Mouse (Mus musculus) stomach, embryonic 15.5 days (tissue): ENCODE results near the gene Klf9. TPM values are rescaled to one million over a fixed set of nuclear protein-coding genes. Genes with fewer than 3 reads are reported as not detected.

ENCODE experiments used
- ATAC-seq: fragments of 200-750 bp; cut with Nextera tagmentation; 2 replicates; pipeline ENCODE4 v1.8.0; 2017; ENCODE audit warnings: low read depth, moderate number of reproducible peaks, moderate TSS enrichment; ENCODE audit not compliant: insufficient read depth, low FRiP score
- H3K27ac ChIP-seq: fragments of 300-500 bp; sonication (generic); 2 replicates; pipeline ENCODE4 v1.5.1; 2015; ENCODE audit warnings: mild to moderate bottlenecking, inconsistent platforms
- H3K27me3 ChIP-seq: fragments of 300-500 bp; sonication (generic); replicated peaks from 2 replicates; pipeline ENCODE4 v1.6.1; 2015; ENCODE audit warnings: inconsistent platforms
- H3K36me3 ChIP-seq: fragments of 300-500 bp; sonication (generic); 2 replicates; pipeline ENCODE4 v1.6.1; 2015; ENCODE audit warnings: inconsistent platforms
- H3K4me1 ChIP-seq: fragments of 300-500 bp; sonication (generic); 2 replicates; pipeline ENCODE4 v1.6.1; 2015; ENCODE audit warnings: inconsistent platforms
- H3K4me2 ChIP-seq: fragments of 300-500 bp; sonication (generic); 2 replicates; pipeline ENCODE4 v1.6.1; 2015; ENCODE audit warnings: mild to moderate bottlenecking, inconsistent platforms
- H3K4me3 ChIP-seq: fragments of 300-500 bp; sonication (generic); replicated peaks from 2 replicates; pipeline ENCODE4 v1.5.1; 2015; ENCODE audit warnings: inconsistent platforms
- H3K9ac ChIP-seq: fragments of 300-500 bp; sonication (generic); 2 replicates; pipeline ENCODE4 v1.6.1; 2015; ENCODE audit warnings: inconsistent platforms
- H3K9me3 ChIP-seq: fragments of 300-500 bp; sonication (generic); 2 replicates; pipeline ENCODE4 v1.6.1; 2016; ENCODE audit warnings: inconsistent platforms
- WGBS: fragments of 180-500 bp; shearing (Covaris S2); methylation state at CpG from one replicate; pipeline ENCODE4 v1.1.7; 2015; 5-methylcytosine and 5-hydroxymethylcytosine counted together
- polyA plus RNA-seq: library from polyadenylated mRNA; unstranded; fragments of >200 nt; fragmentation: Nextera tagmentation; extraction: Ambion mirVana; gene quantifications from 2 replicates; pipeline ENCODE4 v1.2.1, GENCODE M21; 2015

Gene Klf9
- polyA plus RNA-seq, 1 experiment from 2014 or later: 8.1 TPM

DNA sequence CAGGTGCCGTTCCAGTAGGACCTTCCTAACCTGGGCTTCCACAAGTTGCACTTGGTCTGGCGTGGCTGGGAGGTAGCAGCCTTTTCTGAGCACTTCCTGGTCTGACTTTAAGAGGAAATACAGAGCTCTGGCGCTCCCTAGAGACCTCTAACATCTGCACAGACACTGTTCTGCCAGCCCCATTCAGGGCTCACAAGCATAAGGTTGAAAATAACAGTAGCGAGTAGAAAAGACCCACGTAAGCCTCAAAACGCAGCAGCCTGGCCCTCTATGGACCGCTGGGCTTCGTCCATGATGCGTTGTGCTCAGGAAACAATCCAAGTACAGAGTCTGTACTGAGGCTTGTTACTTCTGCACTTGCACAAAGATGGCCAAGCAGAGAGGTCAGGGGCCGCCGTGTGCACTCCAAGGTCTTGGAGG, 10.6 kb downstream of the Klf9 start:
- Histone ChIP-seq H3K4me3 (no peak overlapping the region), H3K9me3 (no peaks in the 10 kb centered on the region), H3K27ac (no peak overlapping the region), H3K4me1 (peaks cover 2% of the 10 kb centered on the region; the same call in 1 of the 2 replicates), H3K27me3 (no peaks in the 10 kb centered on the region), H3K4me2 (peak overlapping the region; percentile 21; the same call in 1 of the 2 replicates), H3K9ac (no peak overlapping the region), H3K36me3 (no peaks in the 10 kb centered on the region)
- WGBS: 27% methylated on average over 11 of the region's 11 CpGs
- ATAC-seq: peak; percentile 75

- 33% methylated on average over 4 of the region's 4 CpGs for WGBS
- H3K4me2 ChIP-seq: peak overlapping the region; percentile 21; the same call in 1 of the 2 replicates
- ATAC-seq: peak; percentile 65
Measured at GRCm38 (mm10) chr19:23152201-23152640, 11.2 kb downstream of the Klf9 start.

GRCm38 (mm10) chr19:23152771-23153605, 12.0 kb downstream of the Klf9 start:
- WGBS: 59% methylated on average over 25 of the region's 25 CpGs
- ATAC-seq: no peak
- Histone ChIP-seq H3K27me3 (no peaks in the 10 kb centered on the region), H3K27ac (no peak overlapping the region), H3K4me1 (peaks cover 2% of the 10 kb centered on the region; the same call in 1 of the 2 replicates), H3K36me3 (no peaks in the 10 kb centered on the region), H3K4me3 (no peak overlapping the region), H3K9me3 (no peaks in the 10 kb centered on the region), H3K4me2 (no peak overlapping the region), H3K9ac (no peak overlapping the region)

More at GRCm38 (mm10) chr19:23152201-23152640, 11.2 kb downstream of the Klf9 start:
- Histone ChIP-seq H3K4me3 (no peak overlapping the region), H3K27ac (no peak overlapping the region), H3K36me3 (no peaks in the 10 kb centered on the region), H3K9me3 (no peaks in the 10 kb centered on the region), H3K4me1 (peaks cover 2% of the 10 kb centered on the region; the same call in 1 of the 2 replicates), H3K9ac (no peak overlapping the region), H3K27me3 (no peaks in the 10 kb centered on the region)

DNA sequence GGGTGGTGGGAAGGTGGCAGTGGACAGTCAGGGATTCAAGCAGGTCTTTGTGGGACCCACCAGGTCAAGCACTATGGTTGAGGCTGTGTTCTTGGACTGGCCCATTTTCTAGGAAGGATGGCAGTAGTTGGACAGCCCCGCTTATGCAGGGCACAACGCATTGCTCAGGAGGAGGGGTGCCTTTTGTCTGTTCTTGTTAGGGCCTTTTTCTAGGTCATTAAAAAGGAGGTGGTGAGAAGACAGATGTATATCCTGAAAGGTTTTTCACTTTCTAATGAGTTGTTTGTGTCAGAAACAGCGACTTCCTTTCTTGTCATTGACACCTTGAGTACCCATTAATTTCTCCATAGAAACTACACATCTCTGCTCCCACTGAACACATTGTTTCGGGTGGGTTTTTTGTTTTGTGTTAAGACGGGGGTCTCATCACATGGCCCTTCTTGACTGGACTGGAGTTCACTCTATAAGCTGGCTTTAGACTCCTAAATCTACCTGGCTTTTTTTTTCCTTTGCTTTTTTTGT, 12.6 kb downstream of the Klf9 start:
- H3K27me3 ChIP-seq: no peaks in the 10 kb centered on the region
- 86% methylated on average over 5 of the region's 5 CpGs for WGBS
- no peak for ATAC-seq

GRCm38 (mm10) chr19:23159780-23160395, 18.9 kb downstream of the Klf9 start:
- Histone ChIP-seq H3K9me3 (no peaks in the 10 kb centered on the region), H3K36me3 (no peaks in the 10 kb centered on the region), H3K9ac (no peak overlapping the region), H3K4me3 (no peak overlapping the region), H3K4me2 (no peak overlapping the region), H3K27ac (no peak overlapping the region), H3K27me3 (no peaks in the 10 kb centered on the region), H3K4me1 (0 out of 2 replicates have a peak, but pooled peaks cover 3% of the 10 kb centered on the region)
- 57% methylated on average over 10 of the region's 10 CpGs for WGBS
- no peak for ATAC-seq

More for the DNA sequence above, 12.6 kb downstream of the Klf9 start:
- peaks cover 2% of the 10 kb centered on the region; the same call in 1 of the 2 replicates for H3K4me1 ChIP-seq
- H3K9me3 ChIP-seq: no peaks in the 10 kb centered on the region
- no peak overlapping the region for H3K4me3 ChIP-seq
- no peak overlapping the region for H3K27ac ChIP-seq
- H3K36me3 ChIP-seq: no peaks in the 10 kb centered on the region
- H3K4me2 ChIP-seq: no peak overlapping the region
- H3K9ac ChIP-seq: no peak overlapping the region

GRCm38 (mm10) chr19:23162387-23162809, 21.4 kb downstream of the Klf9 start:
- Histone ChIP-seq H3K9ac (no peak overlapping the region), H3K36me3 (no peaks in the 10 kb centered on the region), H3K4me1 (0 out of 2 replicates have a peak, but pooled peaks cover 3% of the 10 kb centered on the region), H3K27ac (no peak overlapping the region), H3K4me2 (no peak overlapping the region), H3K27me3 (no peaks in the 10 kb centered on the region), H3K9me3 (no peaks in the 10 kb centered on the region), H3K4me3 (no peak overlapping the region)
- 32% methylated on average over 8 of the region's 8 CpGs for WGBS
- ATAC-seq: no peak

DNA sequence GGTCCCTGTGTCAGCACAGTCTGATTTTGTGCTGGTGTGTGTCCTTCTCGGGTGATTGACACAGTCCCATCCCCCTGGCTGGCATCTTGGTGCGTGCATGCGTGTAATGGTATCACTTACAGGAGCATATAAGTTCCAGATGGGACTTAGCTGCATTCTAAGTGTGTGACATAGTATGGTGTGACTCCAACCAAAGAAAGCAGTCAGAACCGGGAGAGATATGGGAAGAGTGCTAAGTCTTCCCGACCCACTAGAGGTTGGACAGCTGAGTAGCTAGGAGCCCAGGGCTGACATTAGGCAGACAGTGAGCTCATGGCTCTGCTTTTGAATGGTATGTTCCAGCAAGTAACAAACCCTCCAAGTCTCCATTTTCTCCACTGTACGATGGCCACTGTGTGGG, 21.9 kb downstream of the Klf9 start:
- H3K4me2 ChIP-seq: no peak overlapping the region
- no peak overlapping the region for H3K9ac ChIP-seq
- H3K9me3 ChIP-seq: no peaks in the 10 kb centered on the region
- H3K36me3 ChIP-seq: no peaks in the 10 kb centered on the region
- H3K27ac ChIP-seq: no peak overlapping the region
- no peak overlapping the region for H3K4me3 ChIP-seq
- no peak for ATAC-seq
- H3K4me1 ChIP-seq: 0 out of 2 replicates have a peak, but pooled peaks cover 3% of the 10 kb centered on the region
- WGBS: 88% methylated on average over 6 of the region's 6 CpGs
- no peaks in the 10 kb centered on the region for H3K27me3 ChIP-seq

GRCm38 (mm10) chr19:23163361-23163760, 22.3 kb downstream of the Klf9 start:
- no peak overlapping the region for H3K9ac ChIP-seq
- H3K4me3 ChIP-seq: no peak overlapping the region
- H3K4me2 ChIP-seq: no peak overlapping the region
- H3K27ac ChIP-seq: no peak overlapping the region
- 0 out of 2 replicates have a peak, but pooled peaks cover 3% of the 10 kb centered on the region for H3K4me1 ChIP-seq
- ATAC-seq: no peak
- 60% methylated on average over 3 of the region's 3 CpGs for WGBS
- no peaks in the 10 kb centered on the region for H3K27me3 ChIP-seq
- H3K9me3 ChIP-seq: no peaks in the 10 kb centered on the region
- no peaks in the 10 kb centered on the region for H3K36me3 ChIP-seq

- Histone ChIP-seq H3K4me3 (no peak overlapping the region), H3K27me3 (no peaks in the 10 kb centered on the region), H3K4me2 (no peak overlapping the region), H3K9me3 (no peaks in the 10 kb centered on the region), H3K27ac (no peak overlapping the region), H3K36me3 (no peaks in the 10 kb centered on the region), H3K9ac (no peak overlapping the region), H3K4me1 (0 out of 2 replicates have a peak, but pooled peaks cover 3% of the 10 kb centered on the region)
- ATAC-seq: no peak
- WGBS: 92% methylated on average over 16 of the region's 16 CpGs
Measured at GRCm38 (mm10) chr19:23164651-23165240, 23.7 kb downstream of the Klf9 start.

- H3K4me2 ChIP-seq: no peak overlapping the region
Measured at GRCm38 (mm10) chr19:23166550-23167284, 25.7 kb downstream of the Klf9 start.

More at GRCm38 (mm10) chr19:23166550-23167284, 25.7 kb downstream of the Klf9 start:
- H3K9me3 ChIP-seq: no peaks in the 10 kb centered on the region
- no peak overlapping the region for H3K4me3 ChIP-seq
- H3K27ac ChIP-seq: no peak overlapping the region
- 0 out of 2 replicates have a peak, but pooled peaks cover 3% of the 10 kb centered on the region for H3K36me3 ChIP-seq
- WGBS: 72% methylated on average over 11 of the region's 11 CpGs
- 0 out of 2 replicates have a peak, but pooled peaks cover 3% of the 10 kb centered on the region for H3K4me1 ChIP-seq
- H3K27me3 ChIP-seq: no peaks in the 10 kb centered on the region
- ATAC-seq: no peak
- H3K9ac ChIP-seq: no peak overlapping the region
